Mouse (Mus musculus): ENCODE data around the gene Farp1.

The Farp1 gene

GRCm38 (mm10) chr14:121263912-121264311, 228.9 kb downstream of the Farp1 start:
- no peak for DNase-seq (ENCODE audit: low spot score)

DNA sequence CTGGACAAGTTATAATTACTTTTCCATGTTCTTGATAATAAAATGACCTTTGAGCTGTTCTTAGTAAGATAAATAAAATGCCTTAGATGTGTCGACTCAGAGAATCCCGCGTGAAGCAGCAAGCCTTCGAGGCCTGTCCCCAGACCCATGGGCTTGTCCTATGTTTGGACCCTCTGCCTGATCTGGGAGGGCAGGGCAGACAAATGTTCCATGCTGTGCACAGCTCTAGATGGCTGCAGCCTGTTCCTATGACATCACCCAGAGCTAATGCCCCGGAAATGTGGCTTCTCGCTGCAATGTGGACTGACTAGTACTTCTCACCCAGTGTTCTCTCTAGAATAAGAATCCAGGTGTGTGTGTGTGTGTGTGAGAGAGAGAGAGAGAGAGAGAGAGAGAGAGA, 229.5 kb downstream of the Farp1 start:
- DNase-seq (ENCODE audit: low spot score): no peak

DNA sequence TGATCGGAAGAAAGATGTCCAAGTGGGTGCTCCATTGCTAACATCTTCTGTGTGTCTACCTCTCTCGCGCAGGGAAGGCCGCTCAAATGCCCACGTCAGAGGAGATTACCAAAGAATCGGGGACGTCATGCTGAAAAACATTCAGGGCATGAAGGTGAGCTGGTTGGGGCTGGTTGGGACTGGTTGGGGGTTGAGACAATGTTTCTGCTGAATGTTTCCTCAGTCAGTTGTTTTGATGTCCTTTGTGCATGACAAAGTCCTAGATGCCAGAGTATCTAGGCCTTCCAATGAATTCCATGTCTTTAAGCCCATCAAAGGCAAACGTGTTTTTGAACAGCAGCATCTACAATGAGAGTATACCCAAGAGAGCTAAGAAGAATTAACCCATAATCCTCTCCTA, 232.8 kb downstream of the Farp1 start:
- no peak for DNase-seq (ENCODE audit: low spot score)

- DNase-seq (ENCODE audit: low spot score): no peak
Observed at GRCm38 (mm10) chr14:121270490-121270889, 235.5 kb downstream of the Farp1 start.

DNA sequence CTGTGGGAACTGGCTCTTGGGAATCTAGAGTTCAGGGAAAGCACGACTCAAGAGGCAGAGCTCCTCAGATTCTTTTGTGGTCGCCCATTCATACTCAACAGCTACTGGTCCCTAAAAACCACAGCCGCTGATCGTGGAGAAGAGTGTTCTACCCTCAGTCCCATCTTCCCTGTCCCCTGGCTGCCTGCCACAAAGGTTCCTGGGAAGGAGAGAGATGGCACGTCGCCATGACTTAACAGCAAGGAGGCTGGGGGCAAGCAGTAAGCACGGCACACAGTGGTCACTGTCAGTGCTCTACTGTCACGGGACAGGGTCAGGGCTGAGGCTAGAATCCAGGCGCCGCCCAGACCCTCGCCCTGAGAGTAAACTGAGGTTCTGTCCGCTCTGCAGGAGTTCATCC, 240.0 kb downstream of the Farp1 start:
- no peak for DNase-seq (ENCODE audit: low spot score)

GRCm38 (mm10) chr14:121276016-121276415, 241.0 kb downstream of the Farp1 start:
- DNase-seq (ENCODE audit: low spot score): no peak

GRCm38 (mm10) chr14:121279106-121279505, 244.1 kb downstream of the Farp1 start:
- peak; percentile 53 for DNase-seq (ENCODE audit: low spot score)

GRCm38 (mm10) chr14:121280601-121281335, 245.8 kb downstream of the Farp1 start:
- DNase-seq (ENCODE audit: low spot score): no peak

- DNase-seq (ENCODE audit: low spot score): no peak
Observed at GRCm38 (mm10) chr14:121281336-121281710, 246.3 kb downstream of the Farp1 start.

DNA sequence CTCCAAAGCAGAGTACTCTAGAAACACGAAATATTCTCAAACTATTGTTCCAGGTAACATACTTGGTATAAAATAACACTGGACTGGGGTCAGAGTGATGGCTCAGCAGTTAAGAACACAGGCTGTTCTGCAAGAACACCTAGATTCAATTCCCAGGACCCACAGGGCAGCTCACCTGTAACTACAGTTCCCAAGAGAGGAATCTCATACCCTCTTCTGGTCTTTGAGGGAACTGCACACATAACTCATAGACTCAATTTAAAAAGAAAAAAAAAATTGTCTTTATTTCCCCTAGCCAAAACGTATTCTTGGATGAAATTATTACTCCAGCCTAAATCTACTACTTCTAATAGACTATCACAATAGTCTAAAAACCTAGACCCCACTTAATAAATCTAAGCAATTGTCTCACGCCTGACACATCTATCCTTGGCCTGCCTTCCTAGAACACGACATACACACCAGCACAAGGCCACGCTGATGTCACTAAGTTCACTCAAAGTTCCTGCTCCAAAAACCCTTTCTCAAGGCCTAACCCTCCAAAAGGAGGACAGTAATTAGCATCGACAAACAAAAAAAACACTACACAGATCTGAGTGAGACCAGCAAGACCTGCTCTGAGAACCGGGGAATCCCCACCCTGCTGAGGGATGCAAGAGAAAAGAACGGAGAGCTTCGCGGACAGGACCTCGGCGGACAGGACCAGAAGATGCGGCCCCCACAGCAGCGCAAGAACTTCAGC, 250.6 kb downstream of the Farp1 start:
- no peak for DNase-seq (ENCODE audit: low spot score)

GRCm38 (mm10) chr14:121291881-121292280, 256.9 kb downstream of the Farp1 start:
- DNase-seq (ENCODE audit: low spot score): no peak

DNA sequence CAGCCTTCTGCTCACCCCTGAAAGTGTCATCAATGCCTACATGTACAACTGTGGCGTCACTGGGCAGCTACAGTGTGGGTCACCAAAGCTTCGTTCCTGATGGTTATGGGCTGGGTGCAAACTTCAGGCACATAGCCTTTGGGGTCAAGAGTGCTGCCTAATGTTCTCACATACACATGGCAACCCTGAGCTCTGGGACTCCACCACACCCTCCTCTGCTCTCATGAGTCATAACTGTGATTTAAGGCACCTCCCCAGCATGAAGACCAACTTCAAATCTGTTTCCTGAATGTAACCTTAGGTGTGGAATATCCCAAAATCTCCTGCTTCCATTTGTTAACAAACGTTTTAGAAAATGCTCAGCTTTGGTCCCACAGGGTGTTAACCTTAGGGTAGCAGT, 257.4 kb downstream of the Farp1 start:
- DNase-seq (ENCODE audit: low spot score): no peak

DNA sequence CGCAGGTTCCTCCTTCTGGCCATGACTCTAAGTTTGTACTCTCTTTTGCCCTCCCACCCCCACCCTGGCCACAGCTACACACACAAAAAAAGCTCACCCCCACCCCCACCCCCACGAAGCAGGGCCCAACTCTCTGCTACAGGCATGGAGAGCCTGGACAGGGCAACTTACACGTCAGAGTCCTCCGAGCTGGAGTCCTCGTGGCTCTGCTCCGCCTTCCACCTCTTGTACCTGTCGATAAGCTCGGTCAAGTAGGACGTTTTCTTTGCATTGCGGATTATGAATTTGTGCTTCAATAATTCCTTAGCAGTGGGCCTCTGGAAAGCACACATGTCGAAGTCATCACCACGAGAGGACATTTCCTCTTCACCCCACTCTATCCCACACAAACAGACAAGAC, 259.5 kb downstream of the Farp1 start:
- DNase-seq (ENCODE audit: low spot score): no peak

DNA sequence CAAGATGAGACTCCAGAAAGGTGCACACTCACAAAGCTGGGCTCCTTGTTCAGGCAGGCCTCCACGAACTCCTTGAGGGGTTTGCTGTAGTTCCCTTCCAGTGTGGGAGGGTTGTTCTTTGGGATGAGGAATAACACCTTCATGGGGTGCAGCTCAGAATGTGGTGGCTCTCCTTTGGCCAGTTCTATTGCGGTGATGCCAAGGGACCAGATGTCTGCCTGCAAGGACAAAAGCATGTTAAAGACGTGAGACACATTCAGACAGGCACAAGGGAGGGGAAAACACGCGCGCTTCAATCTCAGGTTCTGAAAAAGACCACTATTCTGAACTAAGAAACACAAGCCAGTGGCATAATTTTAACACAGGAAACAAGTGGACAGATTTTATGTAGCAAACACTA, 262.1 kb downstream of the Farp1 start:
- DNase-seq (ENCODE audit: low spot score): no peak

DNA sequence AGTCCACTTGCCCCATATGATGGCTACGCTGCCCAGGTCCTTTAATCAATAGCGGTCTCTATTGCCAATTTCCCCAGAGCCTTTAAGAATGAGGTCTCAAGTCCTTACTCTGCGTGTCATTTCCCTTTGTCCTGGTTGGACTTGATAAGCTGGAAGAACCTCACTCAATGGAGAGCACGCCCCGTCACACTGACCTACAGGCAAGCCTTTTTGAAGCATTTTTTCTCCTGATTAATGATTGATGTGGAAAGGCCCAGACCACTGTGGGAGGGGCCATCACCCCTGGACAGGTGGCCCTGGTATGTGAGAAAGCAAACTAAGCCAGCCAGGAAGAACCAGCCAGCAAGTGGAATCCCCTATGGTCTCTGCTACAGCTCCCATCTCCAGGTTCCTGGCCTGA, 263.5 kb downstream of the Farp1 start:
- DNase-seq (ENCODE audit: low spot score): no peak

DNA sequence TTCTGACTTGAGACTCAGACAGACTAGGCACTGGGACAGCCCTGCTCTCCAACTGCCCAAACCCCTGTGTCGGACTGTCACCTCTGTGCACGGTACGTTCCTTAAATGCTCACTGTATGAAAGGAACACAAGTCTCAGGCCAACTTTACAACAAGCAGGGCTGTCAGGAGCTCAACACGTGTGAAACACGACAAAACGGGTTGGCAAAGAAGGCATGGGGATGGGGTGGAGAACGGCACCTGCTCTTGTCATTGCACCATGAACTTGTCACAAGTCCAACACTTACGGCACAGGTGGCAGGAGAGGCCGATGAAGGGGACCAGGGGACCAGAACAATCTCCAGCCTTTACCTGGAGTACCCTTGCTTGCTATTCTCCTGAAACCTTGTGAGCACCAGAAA, 264.1 kb downstream of the Farp1 start:
- no peak for DNase-seq (ENCODE audit: low spot score)

DNA sequence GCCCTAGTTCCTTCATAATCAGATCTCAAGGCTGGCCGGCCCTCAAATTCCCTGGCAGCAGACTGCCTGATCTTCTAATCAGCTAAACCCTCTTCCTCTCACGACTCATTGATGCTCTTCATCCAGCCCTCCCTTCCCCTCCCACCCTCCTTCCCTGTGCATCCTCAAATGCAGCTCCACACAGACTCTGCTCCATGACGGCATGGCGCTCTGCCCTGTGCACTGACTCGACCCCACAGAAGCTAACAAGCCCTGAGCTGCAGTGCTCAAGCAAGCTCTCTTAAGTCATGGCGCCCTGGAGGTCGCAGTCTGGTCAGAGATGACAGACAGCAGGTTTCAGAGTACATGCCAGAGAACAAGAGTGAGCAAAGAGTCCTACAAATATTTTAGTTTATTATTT, 269.5 kb downstream of the Farp1 start:
- no peak for DNase-seq (ENCODE audit: low spot score)

- DNase-seq (ENCODE audit: low spot score): no peak
Observed at GRCm38 (mm10) chr14:121305316-121306064, 270.5 kb downstream of the Farp1 start.

GRCm38 (mm10) chr14:121309909-121310308, 274.9 kb downstream of the Farp1 start:
- DNase-seq (ENCODE audit: low spot score): no peak

- DNase-seq (ENCODE audit: low spot score): no peak
Observed at GRCm38 (mm10) chr14:121310325-121311080, 275.5 kb downstream of the Farp1 start.

DNA sequence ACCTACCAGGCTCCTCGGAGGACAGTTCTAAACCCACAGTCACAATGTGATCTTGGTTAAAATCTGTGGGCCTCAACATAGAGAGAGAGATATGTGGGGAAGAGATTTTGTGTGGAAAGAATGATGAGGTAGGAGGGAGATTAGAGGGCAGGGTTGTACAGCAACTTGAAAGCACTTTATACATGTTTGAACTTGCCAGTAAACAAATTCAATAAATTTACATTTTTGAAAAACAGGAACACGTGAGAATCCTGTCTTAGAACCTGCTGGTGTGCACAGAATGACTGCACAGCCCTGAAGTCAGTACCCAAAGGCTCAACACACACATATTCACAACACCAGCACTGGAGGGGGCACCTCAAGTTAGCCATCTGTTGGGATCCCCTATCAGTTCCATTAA, 276.1 kb downstream of the Farp1 start:
- no peak for DNase-seq (ENCODE audit: low spot score)

GRCm38 (mm10) chr14:121313283-121313682, 278.3 kb downstream of the Farp1 start:
- no peak for DNase-seq (ENCODE audit: low spot score)

Measured in layer of hippocampus, adult 9-10 months (tissue).